Mouse (Mus musculus) kidney, adult 2 months (tissue): ENCODE data around the gene Taok2.

Experiments
- CTCF ChIP-seq: fragments of 200-500 bp; conservative IDR thresholded peaks from 2 replicates; pipeline ENCODE4 v1.5.1; 2011; ENCODE audit warnings: low read depth, mild to moderate bottlenecking, control low read depth, low read length, moderate library complexity, mixed read lengths; ENCODE audit not compliant: insufficient read depth, insufficient read length
- POLR2A ChIP-seq: fragments of 200-500 bp; IDR thresholded peaks from one replicate; pipeline ENCODE4 v1.6.1; 2011; ENCODE audit warnings: low read depth, low read length, control low read depth

GRCm38 (mm10) chr7:126883731-126884181 lies 747 bp downstream of the Taok2 start:
- no peak for TF ChIP-seq CTCF
- no peak for TF ChIP-seq POLR2A
